Mouse (Mus musculus): ENCODE measurements at regions not wholly inside any gene's neighbourhood (a gene's known extent, or its start where the extent isn't known, plus 50 kb on each side); places are given as distances from the start of the nearest gene placed in this dataset.
A peak's percentile ranks its signal among the peaks of the same experiment; 100 is the strongest.

- no peak for DNase-seq (ENCODE audit: low spot score in 2 of 2)
Measured at GRCm38 (mm10) chr2:48409876-48410275, 404.0 kb upstream of the Acvr2a start.

- no peak for DNase-seq (ENCODE audit: low spot score in 2 of 2)
Measured at GRCm38 (mm10) chr2:48411392-48411791, 402.5 kb upstream of the Acvr2a start.

DNA sequence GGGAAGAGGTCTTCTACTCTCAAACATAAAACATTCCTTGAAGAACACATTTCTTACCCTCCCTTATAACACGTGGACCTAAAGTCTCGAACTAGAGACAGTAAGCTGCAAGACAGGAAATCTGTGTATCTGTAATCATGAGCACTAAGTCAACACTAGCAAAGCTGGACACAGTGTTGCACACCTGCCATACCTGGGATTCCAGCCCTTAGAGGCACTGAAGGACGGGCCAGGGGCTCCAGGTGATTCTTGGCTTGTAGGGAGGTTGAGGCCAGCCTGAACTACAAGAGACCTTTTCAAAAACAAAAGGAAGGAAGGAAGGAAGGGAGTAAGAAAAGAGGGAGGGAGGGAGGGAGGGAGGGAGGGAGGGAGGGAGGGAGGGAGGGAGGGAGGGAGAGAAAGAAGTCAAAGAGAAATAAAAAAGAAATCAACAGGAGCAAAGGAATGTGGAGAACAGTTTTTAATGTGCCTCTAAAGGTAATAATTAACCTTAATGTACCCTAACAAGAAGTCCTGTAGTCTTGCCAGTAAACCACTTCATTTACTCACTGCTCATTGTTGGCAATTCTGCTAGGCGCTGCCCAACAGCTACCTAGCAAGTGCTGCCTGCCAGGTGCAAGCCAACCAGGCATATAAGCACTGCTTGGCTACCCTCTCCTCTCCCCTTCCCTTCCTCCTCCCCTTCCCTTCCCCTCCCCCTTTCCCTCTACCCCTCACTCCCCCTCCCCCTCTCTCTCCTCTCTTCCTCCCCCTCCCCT is 401.0 kb upstream of the Acvr2a start:
- no peak for DNase-seq (ENCODE audit: low spot score in 2 of 2)

- no peak for DNase-seq (ENCODE audit: low spot score in 2 of 2)
Measured at GRCm38 (mm10) chr2:48414596-48415481, 399.1 kb upstream of the Acvr2a start.

GRCm38 (mm10) chr2:48416207-48416750 is 397.6 kb upstream of the Acvr2a start:
- DNase-seq (ENCODE audit: low spot score in 2 of 2): no peak

DNA sequence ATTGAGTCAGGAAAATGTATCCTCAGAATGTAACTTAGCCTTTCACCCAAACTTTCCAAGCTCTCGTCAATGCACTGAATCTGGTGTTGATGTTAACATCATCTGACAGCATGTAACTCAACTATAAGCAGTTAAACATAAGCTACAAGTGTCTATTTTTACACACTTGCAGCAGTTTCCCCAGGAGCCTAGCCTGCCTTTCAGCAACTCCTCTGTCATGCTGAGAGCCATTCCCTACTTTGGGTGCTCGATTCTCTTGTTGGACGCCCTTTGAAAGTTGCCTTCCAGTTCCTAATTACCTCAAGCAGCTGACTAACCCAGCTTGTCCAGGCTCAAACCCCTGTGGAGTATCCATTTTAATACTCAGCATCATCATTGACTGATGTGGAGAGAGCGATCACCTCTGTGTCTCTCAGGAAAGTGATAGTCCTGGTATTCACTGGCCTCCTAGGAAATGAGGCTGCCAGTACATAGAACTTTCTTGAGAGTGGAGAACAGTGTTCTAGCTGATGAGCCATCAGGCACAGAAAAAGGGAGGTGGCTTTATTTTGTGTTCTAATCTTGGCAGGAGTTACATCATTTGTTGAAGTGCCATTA is 396.8 kb upstream of the Acvr2a start:
- no peak for DNase-seq (ENCODE audit: low spot score in 2 of 2)

GRCm38 (mm10) chr2:48420791-48421190 is 393.1 kb upstream of the Acvr2a start:
- DNase-seq (ENCODE audit: low spot score in 2 of 2): no peak

GRCm38 (mm10) chr2:48423861-48424442 is 390.0 kb upstream of the Acvr2a start:
- no peak for DNase-seq (ENCODE audit: low spot score in 2 of 2)

DNA sequence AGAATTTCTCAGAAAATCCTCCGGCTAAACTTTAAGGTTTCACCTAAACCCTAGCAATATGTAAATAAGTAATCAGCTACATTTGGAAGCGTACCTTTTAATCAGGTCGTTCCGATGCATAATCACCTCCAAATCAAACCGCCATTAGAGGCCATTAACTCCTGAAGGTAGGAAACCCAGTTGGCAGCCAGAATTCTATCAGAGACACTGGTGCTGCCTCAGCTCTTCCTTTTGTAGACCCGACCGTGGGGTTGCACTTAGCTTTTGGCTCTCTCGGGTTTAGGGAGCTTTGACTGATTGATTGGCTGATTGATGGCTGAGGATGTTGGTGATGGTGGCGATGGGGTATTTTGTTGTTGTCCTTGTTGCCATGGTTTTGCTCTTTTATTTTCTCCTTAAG is 389.3 kb upstream of the Acvr2a start:
- DNase-seq (ENCODE audit: low spot score in 2 of 2): no peak

DNA sequence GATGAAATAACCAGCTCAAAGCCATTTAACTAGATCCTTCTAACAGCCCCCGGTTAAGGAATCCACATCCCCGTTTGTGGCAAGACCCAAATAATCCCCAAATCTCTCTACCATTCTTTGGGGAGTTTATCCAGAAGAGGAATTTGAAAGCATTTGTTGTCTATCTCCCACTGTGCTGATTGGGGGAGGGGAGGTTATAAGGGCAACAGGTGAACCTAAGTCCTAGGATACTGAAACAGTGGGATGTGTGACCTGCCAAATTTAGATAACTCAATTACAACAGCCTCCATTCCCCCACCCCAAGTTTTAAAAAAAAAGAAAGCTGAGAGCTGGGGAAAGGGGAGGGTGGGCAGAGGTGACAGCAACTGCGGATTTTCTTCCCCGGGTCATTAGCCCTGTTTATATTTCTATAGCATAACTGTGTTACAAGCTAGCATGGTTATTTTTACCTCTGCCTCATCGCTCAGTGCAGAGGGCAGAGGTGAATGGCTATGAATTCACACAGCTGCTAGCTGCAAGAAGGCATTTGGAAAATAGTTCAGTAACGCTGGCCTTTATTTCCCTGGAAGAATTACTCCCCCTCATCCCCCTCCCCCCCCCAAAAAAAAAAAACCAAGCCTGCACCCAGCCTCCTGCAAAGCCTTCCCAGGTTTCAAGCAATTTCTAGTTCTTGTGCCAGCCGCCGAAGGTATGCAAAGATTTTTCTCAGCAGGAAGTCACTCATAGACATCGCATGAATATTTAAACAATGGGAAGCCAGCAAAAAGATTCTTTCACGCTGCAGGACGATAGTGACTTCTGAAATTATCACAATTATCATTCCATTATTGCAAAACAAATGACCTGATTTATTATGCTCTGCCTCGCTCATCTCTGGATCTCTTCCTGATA is 388.5 kb upstream of the Acvr2a start:
- DNase-seq (ENCODE audit: low spot score in 2 of 2): no peak

DNA sequence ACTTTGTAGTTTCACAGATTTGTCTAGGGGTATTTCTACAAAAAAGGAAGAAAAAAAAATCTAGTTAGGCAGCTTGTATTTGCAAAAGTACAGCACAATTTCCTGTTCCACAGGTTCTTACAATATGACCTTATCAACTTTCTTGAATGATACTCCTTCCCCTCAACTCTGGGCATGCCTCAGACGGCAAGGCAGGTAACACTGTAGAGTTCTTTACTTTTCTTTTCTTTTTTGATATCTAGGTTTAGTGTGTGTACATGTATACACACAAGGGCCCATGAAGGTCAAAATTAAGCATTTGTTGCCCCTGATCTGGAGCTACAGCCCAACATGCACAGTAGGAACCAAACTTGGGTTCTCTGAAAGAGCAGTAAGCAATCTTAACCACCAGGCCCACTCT is 381.4 kb upstream of the Acvr2a start:
- peak in 1 of 2 experiments; percentile 21 for DNase-seq (ENCODE audit: low spot score in 2 of 2)

DNA sequence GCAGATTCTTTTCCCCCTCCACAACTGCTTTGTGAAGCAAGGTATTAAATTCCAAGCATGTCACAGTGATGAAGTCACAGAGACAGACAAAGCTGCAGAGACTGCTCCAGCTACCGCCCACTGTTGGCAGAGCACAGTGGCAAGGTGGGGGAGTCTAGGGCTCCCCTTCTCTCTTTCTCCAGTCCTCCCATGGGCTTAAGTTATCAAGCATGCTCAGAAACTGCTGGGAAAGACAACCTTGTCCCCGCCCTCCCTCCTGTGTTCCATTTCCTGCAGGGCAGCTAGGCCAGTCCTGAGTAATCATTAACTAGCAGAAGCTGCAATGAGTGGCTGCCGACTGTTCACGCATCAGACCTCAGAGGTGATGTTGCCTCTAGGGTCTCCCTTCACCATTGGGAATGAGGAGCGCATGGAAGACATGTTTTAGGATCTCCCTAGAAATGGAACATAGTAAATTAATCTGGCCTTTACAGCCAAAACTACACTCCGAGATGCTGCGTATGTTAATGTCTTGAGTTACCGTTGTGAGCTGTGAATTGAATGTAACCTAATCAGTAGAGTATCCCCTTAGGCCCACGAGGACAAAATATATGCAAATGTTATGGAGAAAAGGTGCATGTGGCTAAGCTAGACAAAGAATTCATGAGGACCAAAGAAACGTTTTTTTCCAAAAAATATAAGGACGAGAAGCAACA is 372.5 kb upstream of the Acvr2a start:
- peak; percentile 39 to 54 for DNase-seq (ENCODE audit: low spot score in 2 of 2)

GRCm38 (mm10) chr2:48441991-48442544 is 371.8 kb upstream of the Acvr2a start:
- peak; percentile 32 to 54 for DNase-seq (ENCODE audit: low spot score in 2 of 2)

GRCm38 (mm10) chr2:48445898-48446604 is 367.9 kb upstream of the Acvr2a start:
- no peak for DNase-seq (ENCODE audit: low spot score in 2 of 2)

DNA sequence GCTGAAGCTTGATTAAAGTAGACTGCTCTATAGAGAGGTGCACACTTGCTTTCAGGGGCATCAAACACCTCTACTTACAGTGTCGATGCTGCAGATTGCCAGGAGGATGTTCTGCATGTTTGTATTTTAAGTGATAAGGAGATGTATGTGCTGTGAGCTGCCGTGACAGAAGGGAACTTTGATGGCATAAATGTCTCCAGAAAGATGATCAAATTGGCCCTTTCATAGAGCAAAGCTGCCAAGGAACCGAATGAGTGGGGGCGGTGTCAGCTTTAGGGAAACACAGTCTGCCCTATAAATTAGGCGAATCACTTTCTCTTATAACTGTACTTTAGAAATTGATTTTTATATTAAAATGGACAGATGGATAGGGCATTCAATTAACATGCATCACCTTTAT is 367.3 kb upstream of the Acvr2a start:
- no peak for DNase-seq (ENCODE audit: low spot score in 2 of 2)

DNA sequence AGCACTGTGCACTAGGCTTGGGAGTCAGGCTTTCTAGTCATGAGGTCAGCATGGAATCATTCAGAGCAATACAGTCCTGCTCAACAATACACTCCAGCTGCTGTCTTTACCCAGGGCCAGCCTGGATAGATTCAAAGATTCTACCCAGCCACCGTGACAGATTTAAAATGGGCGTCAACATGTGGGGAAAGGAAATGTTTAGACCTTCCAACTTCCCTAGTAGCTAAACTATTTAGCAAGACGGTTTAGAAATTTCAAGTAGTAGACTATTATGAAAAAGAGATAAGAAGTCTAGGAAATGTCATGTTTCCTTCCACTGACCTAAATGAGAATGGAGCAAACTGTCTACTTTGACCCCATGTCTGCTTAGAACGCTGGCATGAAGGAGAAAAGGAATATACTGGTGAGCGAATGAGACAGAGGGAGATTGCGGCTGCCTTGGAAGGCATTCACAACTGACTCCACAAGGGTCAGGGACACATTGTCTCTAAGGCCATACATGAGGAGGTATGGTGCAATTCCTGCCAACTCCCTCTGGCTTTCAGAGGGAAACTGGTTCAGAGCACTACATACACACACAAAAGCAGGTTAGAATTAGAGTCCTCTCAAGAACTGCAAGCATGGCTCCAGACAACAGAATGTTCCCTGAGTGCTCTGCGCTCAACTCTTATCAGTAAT is 364.6 kb upstream of the Acvr2a start:
- DNase-seq (ENCODE audit: low spot score in 2 of 2): no peak

DNA sequence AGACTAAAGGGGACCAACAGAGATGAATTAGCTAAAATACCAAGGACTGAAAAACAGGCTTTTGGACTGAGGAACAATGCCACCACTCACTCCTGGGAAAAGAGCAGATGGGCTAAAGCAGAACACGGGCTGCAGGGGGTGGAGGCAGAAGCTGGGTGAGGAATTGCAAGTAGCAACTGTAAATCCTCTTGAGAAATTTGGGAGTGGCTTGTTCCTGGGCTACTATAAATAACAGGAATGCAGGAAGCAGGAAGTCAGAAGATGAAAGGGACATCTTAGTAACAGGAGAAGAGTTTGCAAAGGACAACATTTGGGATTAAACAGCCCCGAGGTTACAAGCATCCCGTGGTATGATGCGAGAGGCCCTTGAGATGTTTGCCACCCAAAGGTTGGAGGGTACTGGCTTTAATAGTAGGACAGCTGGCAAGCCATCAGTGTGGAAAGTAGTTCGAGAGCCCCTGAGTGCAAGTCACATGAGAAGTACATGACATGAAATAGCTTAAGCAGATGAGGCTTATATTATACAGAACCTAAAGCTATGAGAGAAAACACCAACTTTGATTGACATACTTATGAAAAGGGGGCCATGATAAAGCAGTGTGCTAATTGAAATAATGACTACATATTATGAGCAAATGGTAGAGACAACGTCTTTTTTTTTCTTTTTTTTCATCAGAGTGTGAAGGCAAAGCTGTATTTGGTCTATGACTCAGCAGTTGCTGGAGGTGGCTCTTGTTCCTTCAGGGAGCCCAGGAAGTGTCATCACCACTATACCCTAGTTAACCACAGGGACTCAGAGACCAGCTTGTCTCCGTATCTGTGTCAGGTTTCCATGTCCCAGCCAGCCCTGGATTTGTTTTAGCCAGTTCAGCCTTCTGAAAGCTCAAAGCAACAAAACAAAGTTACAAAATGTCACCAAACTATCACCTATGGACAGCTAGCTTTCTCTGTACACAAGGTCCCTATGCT is 357.6 kb upstream of the Acvr2a start:
- no peak for DNase-seq (ENCODE audit: low spot score in 2 of 2)

Measured in urinary bladder, adult 18-20 months (tissue).